Mouse (Mus musculus): Measurements from ENCODE around the gene Capn15. TPM values are rescaled to one million over a fixed set of nuclear protein-coding genes. Genes with fewer than 3 reads are reported as not detected.

Gene Capn15
- total RNA-seq, 2 experiments from 2014 or later, result 1.2 to 1.4 TPM

- ATAC-seq (replicated peaks; ENCODE audit: low FRiP score, poor library complexity, severe bottlenecking), result no peak
Observed at GRCm38 (mm10) chr17:25958771-25959494, 26.7 kb downstream of the Capn15 start.

GRCm38 (mm10) chr17:25957586-25958051 is 28.0 kb downstream of the Capn15 start:
- ATAC-seq (replicated peaks; ENCODE audit: low FRiP score, poor library complexity, severe bottlenecking), result no peak

- ATAC-seq (replicated peaks; ENCODE audit: low FRiP score, poor library complexity, severe bottlenecking), result no peak
Observed at GRCm38 (mm10) chr17:25956631-25957030, 29.0 kb downstream of the Capn15 start.

GRCm38 (mm10) chr17:25956201-25956600 is 29.4 kb downstream of the Capn15 start:
- ATAC-seq (replicated peaks; ENCODE audit: low FRiP score, poor library complexity, severe bottlenecking), result no peak

GRCm38 (mm10) chr17:25955736-25956135 is 29.9 kb downstream of the Capn15 start:
- no peak for ATAC-seq (replicated peaks; ENCODE audit: low FRiP score, poor library complexity, severe bottlenecking)

GRCm38 (mm10) chr17:25954671-25955070 is 30.9 kb downstream of the Capn15 start:
- no peak for ATAC-seq (replicated peaks; ENCODE audit: low FRiP score, poor library complexity, severe bottlenecking)

GRCm38 (mm10) chr17:25953161-25953560 is 32.4 kb downstream of the Capn15 start:
- ATAC-seq (replicated peaks; ENCODE audit: low FRiP score, poor library complexity, severe bottlenecking), result no peak

GRCm38 (mm10) chr17:25951803-25952623 is 33.6 kb downstream of the Capn15 start, which contains the start of gene A930017K11Rik:
Gene A930017K11Rik (minus strand): TSS chr17:25952565.
- ATAC-seq (replicated peaks; ENCODE audit: low FRiP score, poor library complexity, severe bottlenecking), result no peak

GRCm38 (mm10) chr17:25951225-25951802 is 34.3 kb downstream of the Capn15 start:
- ATAC-seq (replicated peaks; ENCODE audit: low FRiP score, poor library complexity, severe bottlenecking), result no peak

- ATAC-seq (replicated peaks; ENCODE audit: low FRiP score, poor library complexity, severe bottlenecking), result no peak
Observed at GRCm38 (mm10) chr17:25950706-25951105, 34.9 kb downstream of the Capn15 start.

- ATAC-seq (replicated peaks; ENCODE audit: low FRiP score, poor library complexity, severe bottlenecking), result no peak
Observed at GRCm38 (mm10) chr17:25949981-25950380, 35.6 kb downstream of the Capn15 start.

- ATAC-seq (replicated peaks; ENCODE audit: low FRiP score, poor library complexity, severe bottlenecking), result no peak
Observed at GRCm38 (mm10) chr17:25948051-25948450, 37.5 kb downstream of the Capn15 start.

GRCm38 (mm10) chr17:25947576-25947975 is 38.0 kb downstream of the Capn15 start:
- ATAC-seq (replicated peaks; ENCODE audit: low FRiP score, poor library complexity, severe bottlenecking), result no peak

- ATAC-seq (replicated peaks; ENCODE audit: low FRiP score, poor library complexity, severe bottlenecking), result no peak
Observed at GRCm38 (mm10) chr17:25946891-25947290, 38.7 kb downstream of the Capn15 start.

- ATAC-seq (replicated peaks; ENCODE audit: low FRiP score, poor library complexity, severe bottlenecking), result 0 out of 2 replicates have a peak, but pooled peaks have one; percentile 11
Observed at GRCm38 (mm10) chr17:25946349-25946748, 39.2 kb downstream of the Capn15 start.

- no peak for ATAC-seq (replicated peaks; ENCODE audit: low FRiP score, poor library complexity, severe bottlenecking)
Observed at GRCm38 (mm10) chr17:25945517-25946155, 40.0 kb downstream of the Capn15 start.

- peak; percentile 36; the same call in 1 of the 2 replicates for ATAC-seq (replicated peaks; ENCODE audit: low FRiP score, poor library complexity, severe bottlenecking)
Observed at GRCm38 (mm10) chr17:25944366-25945163, 41.0 kb downstream of the Capn15 start, which contains the start of the genes Pigq and Nhlrc4. Gene Pigq (minus strand): TSS chr17:25944936. Gene Nhlrc4 (minus strand): TSS chr17:25944961.

GRCm38 (mm10) chr17:25943769-25944168 is 41.8 kb downstream of the Capn15 start:
- no peak for ATAC-seq (replicated peaks; ENCODE audit: low FRiP score, poor library complexity, severe bottlenecking)

- ATAC-seq (replicated peaks; ENCODE audit: low FRiP score, poor library complexity, severe bottlenecking), result peak; percentile 37
Observed at GRCm38 (mm10) chr17:25943221-25943620, 42.4 kb downstream of the Capn15 start.
